Mouse (Mus musculus) cerebellum, postnatal 36 days (tissue): ENCODE measurements at regions not wholly inside any gene's neighbourhood (a gene's known extent, or its start where the extent isn't known, plus 50 kb on each side); places are given as distances from the start of the nearest gene placed in this dataset.
"Not testable (repeated sequence)": the region's sequence is repeated elsewhere in the genome, so short reads cannot be mapped to it uniquely, and the experiment has no call there.

ENCODE experiments used
- DNase-seq, 2 experiments: peaks; one replicate each; pipeline ENCODE4 v3.0.0; 2021 to 2022; ENCODE audit warnings: mixed read lengths in 2 of 2

- not testable (repeated sequence) for DNase-seq
These were observed 419.0 kb upstream of the Tacstd2 start for GRCm38 (mm10) chr6:67954570-67954969.

GRCm38 (mm10) chr6:67931499-67931898 lies 395.9 kb upstream of the Tacstd2 start:
- not testable (repeated sequence) for DNase-seq

GRCm38 (mm10) chr6:67922537-67922936 lies 386.9 kb upstream of the Tacstd2 start:
- no peak for DNase-seq

- DNase-seq: no peak
These were observed 378.3 kb upstream of the Tacstd2 start for GRCm38 (mm10) chr6:67913903-67914302.

- DNase-seq: no peak
These were observed 377.7 kb upstream of the Tacstd2 start for GRCm38 (mm10) chr6:67913309-67913708.

- DNase-seq: no peak
These were observed 360.9 kb upstream of the Tacstd2 start for GRCm38 (mm10) chr6:67896495-67896894.

- no peak for DNase-seq
These were observed 360.3 kb upstream of the Tacstd2 start for GRCm38 (mm10) chr6:67895858-67896257.

- DNase-seq: no peak
These were observed 352.0 kb upstream of the Tacstd2 start for GRCm38 (mm10) chr6:67887586-67887985.

GRCm38 (mm10) chr6:67884893-67885292 lies 349.3 kb upstream of the Tacstd2 start:
- DNase-seq: no peak

- DNase-seq: not testable (repeated sequence)
These were observed 345.9 kb upstream of the Tacstd2 start for GRCm38 (mm10) chr6:67881476-67881875.

- DNase-seq: not testable (repeated sequence)
These were observed 322.3 kb upstream of the Tacstd2 start for GRCm38 (mm10) chr6:67857945-67858344.

- not testable (repeated sequence) for DNase-seq
These were observed 303.9 kb upstream of the Tacstd2 start for GRCm38 (mm10) chr6:67839486-67839885.

GRCm38 (mm10) chr6:67812478-67812877 lies 276.9 kb upstream of the Tacstd2 start:
- peak in 1 of 2 experiments; percentile 2 for DNase-seq

GRCm38 (mm10) chr6:67791393-67791792 lies 255.8 kb upstream of the Tacstd2 start:
- DNase-seq: no peak

- no peak for DNase-seq
These were observed 255.1 kb upstream of the Tacstd2 start for GRCm38 (mm10) chr6:67790742-67791141.

- DNase-seq: no peak
These were observed 251.6 kb upstream of the Tacstd2 start for GRCm38 (mm10) chr6:67787091-67787765.

GRCm38 (mm10) chr6:67778883-67779282 lies 243.3 kb upstream of the Tacstd2 start:
- no peak for DNase-seq

GRCm38 (mm10) chr6:67754102-67754501 lies 218.5 kb upstream of the Tacstd2 start:
- not testable (repeated sequence) for DNase-seq

GRCm38 (mm10) chr6:67725611-67726010 lies 190.0 kb upstream of the Tacstd2 start:
- no peak for DNase-seq

- peak in 1 of 2 experiments; percentile 8 for DNase-seq
These were observed 163.4 kb upstream of the Tacstd2 start for GRCm38 (mm10) chr6:67698952-67699351.

GRCm38 (mm10) chr6:67690997-67691396 lies 155.4 kb upstream of the Tacstd2 start:
- not testable (repeated sequence) for DNase-seq

- DNase-seq: not testable (repeated sequence)
These were observed 147.5 kb upstream of the Tacstd2 start for GRCm38 (mm10) chr6:67683105-67683504.

- DNase-seq: not testable (repeated sequence)
These were observed 146.0 kb upstream of the Tacstd2 start for GRCm38 (mm10) chr6:67681641-67682040.

- DNase-seq: not testable (repeated sequence)
These were observed 143.5 kb upstream of the Tacstd2 start for GRCm38 (mm10) chr6:67679106-67679505.

GRCm38 (mm10) chr6:67674717-67675116 lies 139.1 kb upstream of the Tacstd2 start:
- DNase-seq: not testable (repeated sequence)
